Mouse (Mus musculus) forebrain, embryonic 15.5 days (tissue): ENCODE data around the gene Kif26a. TPM values are rescaled to one million over a fixed set of nuclear protein-coding genes. Genes with fewer than 3 reads are reported as not detected.

Experiments used
- ATAC-seq: fragments of 200-750 bp; cut with Nextera tagmentation; replicated peaks from 2 replicates; pipeline ENCODE4 v1.8.0; 2017; ENCODE audit warnings: mild to moderate bottlenecking, moderate TSS enrichment, moderate library complexity
- H3K27ac ChIP-seq: fragments of 300-500 bp; sonication (generic); replicated peaks from 2 replicates; pipeline ENCODE4 v1.5.1; 2015; ENCODE audit warnings: mild to moderate bottlenecking, inconsistent platforms
- H3K27me3 ChIP-seq: fragments of 300-500 bp; sonication (generic); 2 replicates; pipeline ENCODE4 v1.6.1; 2015; ENCODE audit warnings: inconsistent platforms
- H3K36me3 ChIP-seq: fragments of 300-500 bp; sonication (generic); 2 replicates; pipeline ENCODE4 v1.6.1; 2015; ENCODE audit warnings: mild to moderate bottlenecking, inconsistent platforms
- H3K4me1 ChIP-seq: fragments of 300-500 bp; sonication (generic); 2 replicates; pipeline ENCODE4 v1.6.1; 2015; ENCODE audit warnings: inconsistent platforms
- H3K4me2 ChIP-seq: fragments of 300-500 bp; sonication (generic); replicated peaks from 2 replicates; pipeline ENCODE4 v1.6.1; 2015; ENCODE audit warnings: mild to moderate bottlenecking, inconsistent platforms
- H3K4me3 ChIP-seq: fragments of 300-500 bp; sonication (generic); 2 replicates; pipeline ENCODE4 v1.5.1; 2015; ENCODE audit warnings: mild to moderate bottlenecking, inconsistent platforms
- H3K9ac ChIP-seq: fragments of 300-500 bp; sonication (generic); replicated peaks from 2 replicates; pipeline ENCODE4 v1.6.1; 2015; ENCODE audit warnings: mild to moderate bottlenecking, inconsistent platforms
- H3K9me3 ChIP-seq: fragments of 300-500 bp; sonication (generic); 2 replicates; pipeline ENCODE4 v1.6.1; 2016; ENCODE audit warnings: inconsistent platforms
- WGBS: fragments of 180-500 bp; shearing (Covaris S2); methylation state at CpG from one replicate; pipeline ENCODE4 v1.1.7; 2015; ENCODE audit warnings: mixed read lengths; 5-methylcytosine and 5-hydroxymethylcytosine counted together
- polyA plus RNA-seq: library from polyadenylated mRNA; unstranded; fragments of >200 nt; fragmentation: Nextera tagmentation; extraction: Ambion mirVana; gene quantifications from 2 replicates; pipeline ENCODE4 v1.2.1, GENCODE M21; 2015

Gene Kif26a
- polyA plus RNA-seq, 1 experiment from 2014 or later, result 18.0 TPM

GRCm38 (mm10) chr12:112112686-112113396 is 33.2 kb upstream of the Kif26a start:
- no peaks in the 10 kb centered on the region for H3K9me3 ChIP-seq
- ATAC-seq, result 0 out of 2 replicates have a peak, but pooled peaks have one; percentile 35
- no peaks in the 10 kb centered on the region for H3K36me3 ChIP-seq
- H3K4me2 ChIP-seq, result no peak overlapping the region
- H3K4me3 ChIP-seq, result no peak overlapping the region
- no peaks in the 10 kb centered on the region for H3K27me3 ChIP-seq
- no peak overlapping the region for H3K9ac ChIP-seq
- WGBS, result 16% methylated on average over 13 of the region's 13 CpGs
- no peak overlapping the region for H3K27ac ChIP-seq
- no peaks in the 10 kb centered on the region for H3K4me1 ChIP-seq

- peak; percentile 70 for ATAC-seq
- no peaks in the 10 kb centered on the region for H3K36me3 ChIP-seq
Observed at GRCm38 (mm10) chr12:112113710-112114109, 32.3 kb upstream of the Kif26a start.

GRCm38 (mm10) chr12:112117006-112117405 is 29.0 kb upstream of the Kif26a start:
- Histone ChIP-seq H3K27me3 (no peaks in the 10 kb centered on the region), H3K9me3 (no peaks in the 10 kb centered on the region), H3K4me1 (no peaks in the 10 kb centered on the region), H3K9ac (no peak overlapping the region), H3K36me3 (no peaks in the 10 kb centered on the region), H3K4me2 (no peak overlapping the region), H3K27ac (no peak overlapping the region), H3K4me3 (no peak overlapping the region)
- WGBS, result 74% methylated on average over 5 of the region's 5 CpGs
- no peak for ATAC-seq

More at GRCm38 (mm10) chr12:112113710-112114109, 32.3 kb upstream of the Kif26a start:
- no peak overlapping the region for H3K9ac ChIP-seq
- H3K4me1 ChIP-seq, result no peaks in the 10 kb centered on the region
- no peak overlapping the region for H3K27ac ChIP-seq
- WGBS, result 11% methylated on average over 7 of the region's 7 CpGs
- no peaks in the 10 kb centered on the region for H3K27me3 ChIP-seq
- no peak overlapping the region for H3K4me3 ChIP-seq
- H3K4me2 ChIP-seq, result no peak overlapping the region
- H3K9me3 ChIP-seq, result no peaks in the 10 kb centered on the region

GRCm38 (mm10) chr12:112117649-112118048 is 28.4 kb upstream of the Kif26a start:
- H3K9ac ChIP-seq, result no peak overlapping the region
- no peaks in the 10 kb centered on the region for H3K9me3 ChIP-seq
- no peak overlapping the region for H3K27ac ChIP-seq
- no peak overlapping the region for H3K4me3 ChIP-seq
- ATAC-seq, result no peak
- no peaks in the 10 kb centered on the region for H3K4me1 ChIP-seq
- H3K4me2 ChIP-seq, result no peak overlapping the region
- H3K36me3 ChIP-seq, result no peaks in the 10 kb centered on the region
- no peaks in the 10 kb centered on the region for H3K27me3 ChIP-seq
- WGBS, result 89% methylated on average over 7 of the region's 7 CpGs

GRCm38 (mm10) chr12:112121188-112121587 is 24.8 kb upstream of the Kif26a start:
- WGBS, result 89% methylated on average over 3 of the region's 3 CpGs
- no peaks in the 10 kb centered on the region for H3K27me3 ChIP-seq

GRCm38 (mm10) chr12:112125903-112126302 is 20.1 kb upstream of the Kif26a start:
- H3K27me3 ChIP-seq, result 0 out of 2 replicates have a peak, but pooled peaks cover under 1% of the 10 kb centered on the region
- 87% methylated on average over 14 of the region's 14 CpGs for WGBS
- peaks cover 9% of the 10 kb centered on the region; the same call in 1 of the 2 replicates for H3K4me1 ChIP-seq
- no peak for ATAC-seq
- H3K9me3 ChIP-seq, result no peaks in the 10 kb centered on the region
- H3K9ac ChIP-seq, result no peak overlapping the region
- H3K4me2 ChIP-seq, result no peak overlapping the region
- no peaks in the 10 kb centered on the region for H3K36me3 ChIP-seq
- no peak overlapping the region for H3K4me3 ChIP-seq
- no peak overlapping the region for H3K27ac ChIP-seq

More at GRCm38 (mm10) chr12:112121188-112121587, 24.8 kb upstream of the Kif26a start:
- Histone ChIP-seq H3K4me3 (no peak overlapping the region), H3K9me3 (no peaks in the 10 kb centered on the region), H3K36me3 (no peaks in the 10 kb centered on the region), H3K4me1 (no peaks in the 10 kb centered on the region), H3K9ac (no peak overlapping the region), H3K27ac (no peak overlapping the region), H3K4me2 (no peak overlapping the region)
- no peak for ATAC-seq

GRCm38 (mm10) chr12:112126931-112127635 is 18.9 kb upstream of the Kif26a start:
- 67% methylated on average over 14 of the region's 14 CpGs for whole genome bisulfite sequencing
- no peak overlapping the region for H3K9ac ChIP-seq
- H3K4me2 ChIP-seq, result no peak overlapping the region
- H3K27ac ChIP-seq, result no peak overlapping the region
- no peaks in the 10 kb centered on the region for H3K9me3 ChIP-seq
- no peak for ATAC-seq
- no peaks in the 10 kb centered on the region for H3K36me3 ChIP-seq
- H3K4me1 ChIP-seq, result peaks cover 10% of the 10 kb centered on the region; the same call in 1 of the 2 replicates
- H3K4me3 ChIP-seq, result no peak overlapping the region
- 0 out of 2 replicates have a peak, but pooled peaks cover 11% of the 10 kb centered on the region for H3K27me3 ChIP-seq

GRCm38 (mm10) chr12:112128526-112128925 is 17.5 kb upstream of the Kif26a start:
- ATAC-seq, result no peak
- 0 out of 2 replicates have a peak, but pooled peaks cover 11% of the 10 kb centered on the region for H3K27me3 ChIP-seq
- no peak overlapping the region for H3K27ac ChIP-seq
- H3K9me3 ChIP-seq, result no peaks in the 10 kb centered on the region
- no peak overlapping the region for H3K4me2 ChIP-seq
- WGBS, result 87% methylated on average over 4 of the region's 4 CpGs
- peaks cover 10% of the 10 kb centered on the region; the same call in 1 of the 2 replicates for H3K4me1 ChIP-seq
- no peak overlapping the region for H3K9ac ChIP-seq
- no peaks in the 10 kb centered on the region for H3K36me3 ChIP-seq
- H3K4me3 ChIP-seq, result no peak overlapping the region

GRCm38 (mm10) chr12:112129300-112129856 is 16.6 kb upstream of the Kif26a start:
- Histone ChIP-seq H3K4me3 (no peak overlapping the region), H3K27ac (no peak overlapping the region), H3K9me3 (no peaks in the 10 kb centered on the region), H3K9ac (no peak overlapping the region), H3K27me3 (0 out of 2 replicates have a peak, but pooled peaks cover 11% of the 10 kb centered on the region), H3K4me2 (no peak overlapping the region), H3K4me1 (peaks cover 10% of the 10 kb centered on the region; the same call in 1 of the 2 replicates), H3K36me3 (no peaks in the 10 kb centered on the region)
- no peak for ATAC-seq
- 79% methylated on average over 6 of the region's 6 CpGs for WGBS

- peak; percentile 67 for ATAC-seq
- Histone ChIP-seq H3K27me3 (0 out of 2 replicates have a peak, but pooled peaks cover 11% of the 10 kb centered on the region), H3K36me3 (no peaks in the 10 kb centered on the region), H3K9me3 (no peaks in the 10 kb centered on the region), H3K4me3 (peak overlapping the region; percentile 54), H3K9ac (peak overlapping the region; percentile 56), H3K4me2 (peak overlapping the region; percentile 84), H3K4me1 (peaks cover 10% of the 10 kb centered on the region; the same call in 1 of the 2 replicates), H3K27ac (no peak overlapping the region)
- WGBS, result 1% methylated on average over 77 of the region's 79 CpGs
Observed at GRCm38 (mm10) chr12:112130161-112130860, 15.7 kb upstream of the Kif26a start.

- Histone ChIP-seq H3K4me1 (peaks cover 10% of the 10 kb centered on the region; the same call in 1 of the 2 replicates), H3K9me3 (no peaks in the 10 kb centered on the region), H3K4me3 (peak overlapping the region; percentile 54), H3K36me3 (no peaks in the 10 kb centered on the region), H3K27ac (no peak overlapping the region), H3K4me2 (peak overlapping the region; percentile 84), H3K9ac (no peak overlapping the region), H3K27me3 (0 out of 2 replicates have a peak, but pooled peaks cover 11% of the 10 kb centered on the region)
- peak; percentile 28; the same call in 1 of the 2 replicates for ATAC-seq
- 15% methylated on average over 32 of the region's 32 CpGs for WGBS
Observed at GRCm38 (mm10) chr12:112130957-112131356, 15.1 kb upstream of the Kif26a start.
